ENCODE assay signal across 16 mouse cellular contexts in genomic region chr19:40728732-40729420, GRCm38 (mm10). TPM values are rescaled to one million over a fixed set of nuclear protein-coding genes. Genes with fewer than 3 reads are reported as not detected.
DNase-seq lines count a peak whose midpoint lies in the region; ATAC-seq lines count a peak whose summit lies in the region.
"Had no signal": no experiment of that assay in that cellular context is flagged by ENCODE, and none has a peak within 500 bp of the region (broad histone marks: within the 10 kb centered on the region; RNA-seq: fewer than 3 reads in every experiment).

No protein-coding gene starts in this region.

- H3K4me2 ChIP-seq in kidney, embryonic 16.5 days (replicated peaks; ENCODE audit: low read depth, low read length), result no peak overlapping the region
- H3K4me2 ChIP-seq: liver, embryonic 12.5 days had no signal

- H3K27ac ChIP-seq in kidney, embryonic 16.5 days (ENCODE audit: low read length), result no peak overlapping the region
- H3K27ac ChIP-seq: hindbrain, embryonic 10.5 days; liver, embryonic 12.5 days had no signal

- no peaks in the 10 kb centered on the region for H3K36me3 ChIP-seq in kidney, embryonic 16.5 days (ENCODE audit: insufficient read depth, low read length)
- H3K36me3 ChIP-seq: hindbrain, embryonic 10.5 days; liver, embryonic 12.5 days had no signal

- no peaks in the 10 kb centered on the region for H3K27me3 ChIP-seq in kidney, embryonic 16.5 days (ENCODE audit: insufficient read depth, low read length)
- H3K27me3 ChIP-seq: liver, embryonic 12.5 days had no signal

- no peak overlapping the region for H3K4me3 ChIP-seq in kidney, embryonic 16.5 days (ENCODE audit: low read length)
- H3K4me3 ChIP-seq: hindbrain, embryonic 10.5 days; liver, embryonic 12.5 days; myocyte had no signal

- peak; percentile 31 to 55 for DNase-seq in adrenal gland, adult (ENCODE audit: inconsistent age in 2 of 2, low spot score in 1 of 2)
- DNase-seq in adrenal gland, adult 8-10 months, result no peak
- DNase-seq in kidney, postnatal 4 days, result no peak
- no peak for DNase-seq in yolk sac, embryonic 10.5 days (ENCODE audit: low spot score)
- DNase-seq in urinary bladder, adult 2 months (ENCODE audit: low spot score), result no peak
- DNase-seq: cerebellum, adult 8-10 months; kidney, postnatal 36 days; right cerebral cortex, postnatal 4 days had no signal

- peak overlapping the region; percentile 31; the same call in 1 of the 2 replicates for H3K9ac ChIP-seq in kidney, embryonic 16.5 days (replicated peaks; ENCODE audit: low read length)
- H3K9ac ChIP-seq: liver, embryonic 12.5 days had no signal

- peaks cover 4% of the 10 kb centered on the region; the same call in 1 of the 2 replicates for H3K4me1 ChIP-seq in kidney, embryonic 16.5 days (ENCODE audit: insufficient read depth, low read length)
- H3K4me1 ChIP-seq: hindbrain, embryonic 10.5 days had no signal

- no peak for ATAC-seq in kidney, embryonic 16.5 days (ENCODE audit: low FRiP score, low TSS enrichment)
- peak; percentile 86 for ATAC-seq in granulocyte monocyte progenitor cell, adult 5-6 weeks (replicated peaks; ENCODE audit: poor library complexity, severe bottlenecking)
- ATAC-seq in monocyte, adult 5-6 weeks (replicated peaks; ENCODE audit: insufficient number of reproducible peaks, low FRiP score, low TSS enrichment, poor library complexity, severe bottlenecking), result peak; percentile 21; the same call in 1 of the 2 replicates
- ATAC-seq: forebrain, embryonic 14.5 days; liver, embryonic 12.5 days had no signal

- no peaks in the 10 kb centered on the region for H3K9me3 ChIP-seq in kidney, embryonic 16.5 days (ENCODE audit: low read length)
- H3K9me3 ChIP-seq: hindbrain, embryonic 10.5 days; liver, embryonic 12.5 days had no signal

- 53% methylated on average over 12 of the region's 12 CpGs for WGBS in kidney, embryonic 16.5 days

RNA-seq across cellular contexts. Expression of gene Cc2d2b, which starts 19.7 kb away (rescaled TPM):
- total RNA-seq in adrenal gland, adult 8-10 months (2022), result not detected
- 0.04 TPM in 1 of 2 replicates, not detected in the other for polyA plus RNA-seq in kidney, embryonic 16.5 days (2015; fragmentation: Nextera tagmentation; extraction: Ambion mirVana)
- total RNA-seq in granulocyte monocyte progenitor cell, adult 5-6 weeks (2014; fragmentation: Nextera tagmentation), result not detected in 2 replicates
- 0.09 and 0.15 TPM in 2 replicates for total RNA-seq in granulocyte monocyte progenitor cell, adult 5-6 weeks (2017)
- 0.53 to 3.2 TPM in 2 of 3 replicates, not detected in the other for total RNA-seq in monocyte, adult 5-6 weeks (2017)
- polyA plus RNA-seq in urinary bladder, adult 2 months (2012; rRNA removed), result 0.07 and 0.12 TPM in 2 replicates
- polyA plus RNA-seq: myocyte; stomach, embryonic 14.5 days had no signal

Comparison
In these comparisons a context has a peak if more than half of its experiments do, and no peak if none do; other contexts are left out.
1. DNase-seq: peak in adrenal gland, adult (2 of 2); none in adrenal gland, adult 8-10 months (single experiment), kidney, postnatal 4 days (0 of 2), yolk sac, embryonic 10.5 days (single experiment) and urinary bladder, adult 2 months (single experiment).